ENCODE assay signal across 8 mouse cellular contexts in the genomic region with DNA sequence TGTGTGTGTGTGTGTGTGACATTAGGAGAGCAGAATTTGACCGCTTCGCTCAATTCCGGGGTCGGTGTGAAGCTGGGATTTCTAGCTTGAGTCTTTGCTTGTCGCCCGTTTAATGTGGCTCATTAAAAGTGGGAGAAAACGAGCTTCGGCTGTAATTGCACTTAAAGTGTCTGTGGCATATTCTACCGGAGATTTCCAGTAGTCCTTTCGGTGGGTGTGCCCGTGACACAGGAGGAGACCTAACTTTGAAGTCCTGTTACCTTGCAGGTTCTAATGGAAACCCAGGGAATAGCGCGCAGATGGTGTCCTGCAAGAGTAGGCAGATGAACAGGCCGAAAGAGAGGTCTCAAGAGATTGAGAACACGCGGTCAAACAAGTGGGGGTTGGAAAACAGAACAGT. TPM values are rescaled to one million over a fixed set of nuclear protein-coding genes. Genes with fewer than 3 reads are reported as not detected.
DNase-seq lines count a peak whose midpoint lies in the region; ATAC-seq and TF ChIP-seq lines count a peak whose summit lies in the region.

No protein-coding gene starts in this region.

- H3K4me2 ChIP-seq in lung, postnatal 0 days (replicated peaks; ENCODE audit: low read depth, low read length): peak overlapping the region; percentile 70
- H3K4me2 ChIP-seq in hindbrain, embryonic 11.5 days (replicated peaks; ENCODE audit: low read depth, low read length): peak overlapping the region; percentile 47
- peak overlapping the region; percentile 67 for H3K4me2 ChIP-seq in midbrain, embryonic 14.5 days (ENCODE audit: low read length)

- H3K9me3 ChIP-seq in lung, postnatal 0 days (ENCODE audit: low read length): no peaks in the 10 kb centered on the region
- no peaks in the 10 kb centered on the region for H3K9me3 ChIP-seq in hindbrain, embryonic 11.5 days (ENCODE audit: control insufficient read depth, low read length)
- H3K9me3 ChIP-seq in midbrain, embryonic 14.5 days (ENCODE audit: control insufficient read depth, low read length): no peaks in the 10 kb centered on the region

- no peaks in the 10 kb centered on the region for H3K36me3 ChIP-seq in lung, postnatal 0 days (ENCODE audit: insufficient read depth, low read length)
- H3K36me3 ChIP-seq in hindbrain, embryonic 11.5 days (ENCODE audit: control insufficient read depth, insufficient read depth, low read length): no peaks in the 10 kb centered on the region
- H3K36me3 ChIP-seq in midbrain, embryonic 14.5 days (ENCODE audit: control insufficient read depth, insufficient read depth, low read length): no peaks in the 10 kb centered on the region

- no peak for ATAC-seq in CD4-positive, CD25-positive, alpha-beta regulatory T cell, adult 4 months
- no peak for ATAC-seq in lung, postnatal 0 days
- ATAC-seq in hindbrain, embryonic 11.5 days (ENCODE audit: low FRiP score): no peak
- ATAC-seq in midbrain, embryonic 14.5 days (ENCODE audit: low FRiP score, low TSS enrichment): no peak
- no peak for ATAC-seq in megakaryocyte-erythroid progenitor cell, adult 5-6 weeks (replicated peaks; ENCODE audit: low FRiP score, low TSS enrichment, poor library complexity, severe bottlenecking)

- peaks cover 3% of the 10 kb centered on the region; the same call in 1 of the 2 replicates for H3K4me1 ChIP-seq in lung, postnatal 0 days (ENCODE audit: insufficient read depth, low read depth, low read length)
- H3K4me1 ChIP-seq in hindbrain, embryonic 11.5 days (replicated peaks; ENCODE audit: control insufficient read depth, insufficient read depth, low read length): no peaks in the 10 kb centered on the region; the same call in 1 of the 2 replicates
- peaks cover 7% of the 10 kb centered on the region for H3K4me1 ChIP-seq in midbrain, embryonic 14.5 days (ENCODE audit: control insufficient read depth, insufficient read depth, low read length)

- DNase-seq in CD4-positive, CD25-positive, alpha-beta regulatory T cell, adult 2 months (ENCODE audit: low read depth, low spot score): peak; percentile 17
- peak; percentile 19 for DNase-seq in lung, postnatal 0 days (ENCODE audit: low spot score)
- no peak for DNase-seq in lung, postnatal 25 days (ENCODE audit: low spot score)
- peak; percentile 19 for DNase-seq in hindbrain, embryonic 11.5 days (ENCODE audit: low spot score)
- DNase-seq in midbrain, embryonic 14.5 days: no peak
- no peak for DNase-seq in T-cell, adult 2 months (ENCODE audit: low spot score)

- 1% methylated on average over 16 of the region's 16 CpGs for WGBS in lung, postnatal 0 days
- WGBS in hindbrain, embryonic 11.5 days: 4% methylated on average over 16 of the region's 16 CpGs
- WGBS in midbrain, embryonic 14.5 days: 3% methylated on average over 16 of the region's 16 CpGs

- TF ChIP-seq CTCF in lung, postnatal 0 days (IDR thresholded peaks at IDR 0.05): no peak

- TF ChIP-seq EP300 in lung, postnatal 0 days (IDR thresholded peaks at IDR 0.05): no peak

- peak overlapping the region; percentile 80; the same call in 1 of the 2 replicates for H3K9ac ChIP-seq in lung, postnatal 0 days (replicated peaks; ENCODE audit: low read depth)
- H3K9ac ChIP-seq in hindbrain, embryonic 11.5 days (ENCODE audit: low read depth, low read length): peak overlapping the region; percentile 82; the same call in 1 of the 2 replicates
- peak overlapping the region; percentile 74 for H3K9ac ChIP-seq in midbrain, embryonic 14.5 days (replicated peaks; ENCODE audit: low read length)

- H3K27me3 ChIP-seq in lung, postnatal 0 days (replicated peaks; ENCODE audit: insufficient read depth, low read length): no peaks in the 10 kb centered on the region
- H3K27me3 ChIP-seq in hindbrain, embryonic 11.5 days (ENCODE audit: control insufficient read depth, insufficient read depth, low read length): no peaks in the 10 kb centered on the region
- H3K27me3 ChIP-seq in midbrain, embryonic 14.5 days (ENCODE audit: control insufficient read depth, insufficient read depth, low read length): no peaks in the 10 kb centered on the region

- peak overlapping the region; percentile 96 for H3K4me3 ChIP-seq in lung, postnatal 0 days (ENCODE audit: low read depth, low read length)
- H3K4me3 ChIP-seq in hindbrain, embryonic 11.5 days (ENCODE audit: low read depth, low read length): peak overlapping the region; percentile 95
- H3K4me3 ChIP-seq in midbrain, embryonic 14.5 days (replicated peaks; ENCODE audit: low read depth, low read length): peak overlapping the region; percentile 85

- H3K27ac ChIP-seq in lung, postnatal 0 days (ENCODE audit: low read length): no peak overlapping the region
- H3K27ac ChIP-seq in hindbrain, embryonic 11.5 days (ENCODE audit: low read depth, low read length): no peak overlapping the region
- no peak overlapping the region for H3K27ac ChIP-seq in midbrain, embryonic 14.5 days (replicated peaks; ENCODE audit: low read depth, low read length)

RNA-seq across cellular contexts. Expression of gene Mrps9, which starts 0.8 kb away (rescaled TPM):
- polyA plus RNA-seq in CD4-positive, CD25-positive, alpha-beta regulatory T cell, adult 4 months (2017; shearing (Covaris generic)): 10 to 100 TPM; 67.2 to 89.6 TPM
- 41.1 and 41.2 TPM in 2 replicates for polyA plus RNA-seq in lung, postnatal 0 days (2015; fragmentation: Nextera tagmentation; extraction: Ambion mirVana)
- polyA plus RNA-seq in hindbrain, embryonic 11.5 days (2014; fragmentation: Nextera tagmentation; extraction: Ambion mirVana): 56.5 TPM in 2 replicates
- polyA plus RNA-seq in midbrain, embryonic 14.5 days (2014; fragmentation: Nextera tagmentation; extraction: Ambion mirVana): 35.3 and 39.4 TPM in 2 replicates
- 92.2 and 100 TPM in 2 replicates for total RNA-seq in megakaryocyte-erythroid progenitor cell, adult 5-6 weeks (2014; fragmentation: Nextera tagmentation)
- total RNA-seq in megakaryocyte-erythroid progenitor cell, adult 5-6 weeks (2017): 83.1 and 105 TPM in 2 replicates

Comparison
In these comparisons a context has a peak if more than half of its experiments do, and no peak if none do; other contexts are left out.
1. DNase-seq: peak in CD4-positive, CD25-positive, alpha-beta regulatory T cell, adult 2 months (single experiment), lung, postnatal 0 days (single experiment) and hindbrain, embryonic 11.5 days (single experiment); none in lung, postnatal 25 days (single experiment), midbrain, embryonic 14.5 days (single experiment) and T-cell, adult 2 months (single experiment).
2. Peak in every context shown above with its lines, with median percentiles within 50 percentile points of each other: H3K4me2 ChIP-seq, H3K4me3 ChIP-seq and H3K9ac ChIP-seq.